Mouse (Mus musculus) olfactory bulb, adult 2 months (tissue): ENCODE measurements around the gene Itga11.

Source experiments
- CTCF ChIP-seq: fragments of 200-500 bp; IDR thresholded peaks from 2 replicates; pipeline ENCODE4 v1.5.1; 2012; ENCODE audit warnings: low read depth, mild to moderate bottlenecking, low read length, moderate library complexity; ENCODE audit not compliant: insufficient read depth
- POLR2A ChIP-seq: fragments of 200-500 bp; IDR thresholded peaks from 2 replicates; pipeline ENCODE4 v1.6.1; 2012; ENCODE audit warnings: mild to moderate bottlenecking, low read depth, low read length, moderate library complexity; ENCODE audit not compliant: insufficient read depth

DNA sequence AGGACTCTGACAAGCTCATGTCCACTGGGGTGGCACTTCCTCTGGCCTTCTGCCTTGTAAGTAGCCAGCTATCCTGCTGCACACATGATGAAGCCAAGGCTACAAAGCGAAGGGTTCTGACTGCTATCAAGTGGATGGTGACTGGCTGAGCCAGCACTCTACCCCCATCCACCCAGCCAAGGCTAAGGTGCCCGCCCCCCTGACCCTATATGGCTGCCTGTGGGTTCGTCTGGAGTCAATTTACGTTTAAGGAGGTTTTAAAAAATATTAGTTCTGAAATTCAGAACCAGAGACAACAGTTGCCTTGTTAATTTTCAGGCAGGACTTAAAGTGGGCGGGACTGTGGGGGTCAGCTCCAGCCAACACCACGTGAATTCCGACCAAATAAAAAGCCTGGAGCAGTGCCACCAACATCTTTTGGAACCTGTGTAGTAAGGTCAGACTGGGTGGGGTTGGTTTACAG is 30.9 kb upstream of the Itga11 start:
- no peak for TF ChIP-seq POLR2A
- TF ChIP-seq CTCF, result no peak
